Mouse (Mus musculus): ENCODE measurements around the gene Utp20. TPM values are rescaled to one million over a fixed set of nuclear protein-coding genes. Genes with fewer than 3 reads are reported as not detected.

The Utp20 gene
- polyA plus RNA-seq, 1 experiment: 4.8 TPM

GRCm38 (mm10) chr10:88728166-88728565 lies 98.4 kb downstream of the Utp20 start:
- TF ChIP-seq POLR2A (IDR thresholded peaks at IDR 0.05; ENCODE audit: borderline replicate concordance, extremely low read depth, low read depth, low read length) (no peak), CTCF (IDR thresholded peaks at IDR 0.05; ENCODE audit: insufficient read depth, low read length) (no peak)
- WGBS: 74% methylated on average over 8 of the region's 8 CpGs
- no peaks in the 10 kb centered on the region; the same call in 1 of the 2 replicates for H3K4me1 ChIP-seq (ENCODE audit: control insufficient read depth, insufficient read depth, low read length)
- DNase-seq: no peak
- H3K4me3 ChIP-seq (replicated peaks; ENCODE audit: extremely low read depth, low read depth, low read length): no peak overlapping the region

- Histone ChIP-seq H3K4me1 (ENCODE audit: control insufficient read depth, insufficient read depth, low read length) (no peaks in the 10 kb centered on the region; the same call in 1 of the 2 replicates), H3K4me3 (replicated peaks; ENCODE audit: extremely low read depth, low read depth, low read length) (no peak overlapping the region)
- WGBS: 36% methylated on average over 1 of the region's 1 CpGs
- DNase-seq: peak; percentile 26
- 0 out of 2 replicates have a peak, but pooled peaks have one; percentile 11 for TF ChIP-seq CTCF (IDR thresholded peaks at IDR 0.05; ENCODE audit: insufficient read depth, low read length)
- TF ChIP-seq POLR2A (IDR thresholded peaks at IDR 0.05; ENCODE audit: borderline replicate concordance, extremely low read depth, low read depth, low read length): no peak
Measured at GRCm38 (mm10) chr10:88727128-88727527, 99.5 kb downstream of the Utp20 start.

- Histone ChIP-seq H3K4me3 (replicated peaks; ENCODE audit: extremely low read depth, low read depth, low read length) (no peak overlapping the region), H3K4me1 (ENCODE audit: control insufficient read depth, insufficient read depth, low read length) (no peaks in the 10 kb centered on the region)
- peak; percentile 20 for DNase-seq
- 32% methylated on average over 2 of the region's 2 CpGs for WGBS
- TF ChIP-seq CTCF (IDR thresholded peaks at IDR 0.05; ENCODE audit: insufficient read depth, low read length) (0 out of 2 replicates have a peak, but pooled peaks have one; percentile 14), POLR2A (IDR thresholded peaks at IDR 0.05; ENCODE audit: borderline replicate concordance, extremely low read depth, low read depth, low read length) (no peak)
Measured at GRCm38 (mm10) chr10:88725343-88725742, 101.3 kb downstream of the Utp20 start.

- H3K4me1 ChIP-seq (ENCODE audit: control insufficient read depth, insufficient read depth, low read length): no peaks in the 10 kb centered on the region
- DNase-seq: no peak
- TF ChIP-seq POLR2A (IDR thresholded peaks at IDR 0.05; ENCODE audit: borderline replicate concordance, extremely low read depth, low read depth, low read length): no peak
- no peak for TF ChIP-seq CTCF (IDR thresholded peaks at IDR 0.05; ENCODE audit: insufficient read depth, low read length)
- 30% methylated on average over 1 of the region's 1 CpGs for WGBS
- H3K4me3 ChIP-seq (replicated peaks; ENCODE audit: extremely low read depth, low read depth, low read length): no peak overlapping the region
Measured at GRCm38 (mm10) chr10:88719618-88720017, 107.0 kb downstream of the Utp20 start.

- 45% methylated on average over 2 of the region's 2 CpGs for WGBS
- no peak for TF ChIP-seq POLR2A (IDR thresholded peaks at IDR 0.05; ENCODE audit: borderline replicate concordance, extremely low read depth, low read depth, low read length)
- no peak for TF ChIP-seq CTCF (IDR thresholded peaks at IDR 0.05; ENCODE audit: insufficient read depth, low read length)
- no peak overlapping the region for H3K4me3 ChIP-seq (replicated peaks; ENCODE audit: extremely low read depth, low read depth, low read length)
Measured at GRCm38 (mm10) chr10:88717756-88718025, 108.9 kb downstream of the Utp20 start.

GRCm38 (mm10) chr10:88716986-88717755 lies 109.4 kb downstream of the Utp20 start:
- 53% methylated on average over 13 of the region's 13 CpGs for WGBS
- no peak for TF ChIP-seq POLR2A (IDR thresholded peaks at IDR 0.05; ENCODE audit: borderline replicate concordance, extremely low read depth, low read depth, low read length)
- no peak for TF ChIP-seq CTCF (IDR thresholded peaks at IDR 0.05; ENCODE audit: insufficient read depth, low read length)
- no peak for DNase-seq
- Histone ChIP-seq H3K4me1 (ENCODE audit: control insufficient read depth, insufficient read depth, low read length) (no peaks in the 10 kb centered on the region), H3K4me3 (replicated peaks; ENCODE audit: extremely low read depth, low read depth, low read length) (no peak overlapping the region)

More at GRCm38 (mm10) chr10:88717756-88718025, 108.9 kb downstream of the Utp20 start:
- no peaks in the 10 kb centered on the region for H3K4me1 ChIP-seq (ENCODE audit: control insufficient read depth, insufficient read depth, low read length)
- no peak for DNase-seq

GRCm38 (mm10) chr10:88715621-88716020 lies 111.0 kb downstream of the Utp20 start:
- WGBS: 79% methylated on average over 6 of the region's 6 CpGs
- no peak for TF ChIP-seq CTCF (IDR thresholded peaks at IDR 0.05; ENCODE audit: insufficient read depth, low read length)
- no peak for TF ChIP-seq POLR2A (IDR thresholded peaks at IDR 0.05; ENCODE audit: borderline replicate concordance, extremely low read depth, low read depth, low read length)

GRCm38 (mm10) chr10:88714744-88715143 lies 111.9 kb downstream of the Utp20 start:
- no peak for DNase-seq
- TF ChIP-seq CTCF (IDR thresholded peaks at IDR 0.05; ENCODE audit: insufficient read depth, low read length): no peak
- TF ChIP-seq POLR2A (IDR thresholded peaks at IDR 0.05; ENCODE audit: borderline replicate concordance, extremely low read depth, low read depth, low read length): no peak
- Histone ChIP-seq H3K4me1 (ENCODE audit: control insufficient read depth, insufficient read depth, low read length) (no peaks in the 10 kb centered on the region), H3K4me3 (replicated peaks; ENCODE audit: extremely low read depth, low read depth, low read length) (no peak overlapping the region)
- 78% methylated on average over 4 of the region's 4 CpGs for WGBS

More at GRCm38 (mm10) chr10:88715621-88716020, 111.0 kb downstream of the Utp20 start:
- no peaks in the 10 kb centered on the region for H3K4me1 ChIP-seq (ENCODE audit: control insufficient read depth, insufficient read depth, low read length)
- no peak for DNase-seq
- no peak overlapping the region for H3K4me3 ChIP-seq (replicated peaks; ENCODE audit: extremely low read depth, low read depth, low read length)

- Histone ChIP-seq H3K4me3 (replicated peaks; ENCODE audit: extremely low read depth, low read depth, low read length) (no peak overlapping the region), H3K4me1 (ENCODE audit: control insufficient read depth, insufficient read depth, low read length) (no peaks in the 10 kb centered on the region)
- TF ChIP-seq POLR2A (IDR thresholded peaks at IDR 0.05; ENCODE audit: borderline replicate concordance, extremely low read depth, low read depth, low read length): no peak
- no peak for DNase-seq
- 65% methylated on average over 6 of the region's 6 CpGs for WGBS
Measured at GRCm38 (mm10) chr10:88712359-88712758, 114.2 kb downstream of the Utp20 start.

All from lung, adult 2 months (tissue).